Mouse (Mus musculus): Measurements from ENCODE around the gene Nppc.

Nppc gene

DNA sequence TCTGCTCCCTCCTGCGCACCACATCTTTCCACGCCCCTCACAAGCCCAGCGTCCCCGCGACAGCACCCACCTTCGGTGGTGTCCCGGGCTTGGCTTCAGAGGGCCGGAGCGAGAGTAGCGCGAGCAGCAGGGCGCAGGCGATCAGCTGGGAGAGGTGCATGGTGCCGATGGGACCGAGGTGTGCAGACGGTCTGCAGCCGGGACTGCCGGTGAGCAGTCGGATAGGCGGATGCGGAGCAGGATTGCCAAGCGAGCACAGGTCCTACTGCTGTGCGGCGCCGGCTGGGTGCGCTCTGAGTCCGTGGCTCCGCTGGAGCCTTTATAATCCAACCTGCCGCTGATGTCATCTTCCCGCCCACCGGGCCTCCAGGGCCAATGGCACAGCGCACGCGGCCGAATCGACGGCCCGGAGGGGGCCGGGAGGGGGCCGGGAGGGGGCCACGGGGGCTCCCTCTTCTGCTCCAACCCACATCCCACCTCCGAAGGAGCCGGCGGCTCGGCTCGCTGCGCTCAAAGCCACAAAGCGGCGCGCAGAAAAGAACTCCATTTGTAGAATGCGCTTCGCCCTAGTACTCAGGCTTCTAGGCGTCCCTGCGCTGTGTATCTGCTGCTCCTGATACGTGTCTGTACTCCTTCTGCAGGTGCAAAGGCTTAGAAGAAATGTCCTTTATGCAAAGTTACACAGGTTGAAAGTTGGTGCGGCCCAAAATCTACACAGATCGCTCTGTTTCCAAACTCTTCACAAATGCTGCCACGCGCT, at the start of gene Nppc:
TSS of gene Nppc (minus strand) at position 293 of the 760 bp plus-strand sequence.
- peak; percentile 47 to 65 for DNase-seq

- no peak for DNase-seq
Observed at GRCm38 (mm10) chr1:86719391-86719790, 49.0 kb upstream of the Nppc start.

DNA sequence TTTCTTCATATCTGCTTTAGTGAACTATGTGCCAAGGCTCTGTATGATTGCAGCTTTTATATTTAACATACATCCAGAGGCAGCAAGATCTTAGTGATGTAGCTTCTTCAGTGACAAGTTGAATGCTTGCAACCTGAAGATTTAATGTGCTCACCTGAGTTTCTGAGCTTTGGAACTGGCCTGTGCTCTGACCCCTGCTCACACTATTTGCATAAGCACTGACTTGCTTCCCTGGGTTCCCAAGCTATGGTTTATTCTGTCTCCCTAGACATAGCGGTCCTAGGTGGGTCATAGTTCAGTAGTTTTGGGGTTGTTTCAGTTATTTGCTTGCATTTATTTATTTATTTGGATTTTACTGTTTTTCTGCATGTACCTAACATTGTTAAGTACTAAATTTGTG, 47.8 kb upstream of the Nppc start:
- DNase-seq = no peak

DNA sequence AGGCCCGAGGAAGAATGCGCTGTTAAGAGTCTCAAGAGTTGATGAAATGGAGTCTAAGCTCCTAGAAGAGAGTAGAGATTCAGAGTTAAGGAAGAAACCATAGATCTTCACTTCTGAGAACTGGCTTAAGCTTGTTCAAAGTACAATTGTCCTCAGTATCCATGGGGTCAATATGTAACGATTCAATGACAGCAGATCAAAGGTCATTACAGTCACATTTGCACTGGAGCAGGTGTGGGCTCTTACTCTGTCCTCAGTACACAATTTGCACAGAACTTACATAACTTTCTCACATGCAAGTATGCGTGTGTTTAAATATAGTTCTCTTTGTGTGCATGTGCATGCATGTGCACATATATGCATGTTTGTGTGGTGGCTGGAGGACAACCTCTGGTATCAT, 42.7 kb upstream of the Nppc start:
- no peak for DNase-seq

DNA sequence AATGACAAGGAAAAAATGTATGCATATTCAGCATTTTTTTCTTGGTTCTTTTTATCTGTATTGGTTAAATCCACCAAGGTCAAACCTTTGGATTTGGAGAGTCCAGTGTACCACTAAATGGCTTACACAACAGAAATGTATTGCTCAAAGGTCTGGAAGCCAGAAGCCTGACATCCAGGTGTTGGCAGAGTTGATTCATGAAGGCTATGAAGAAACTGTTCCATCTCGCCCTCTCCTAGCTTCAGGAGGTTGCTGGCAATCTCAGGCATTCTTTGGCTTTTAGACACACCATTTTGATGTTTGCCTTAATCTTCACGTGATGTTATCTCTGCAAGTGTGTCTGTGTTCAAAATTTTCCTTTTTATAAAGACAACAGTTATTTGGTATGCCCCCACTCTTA, 41.7 kb upstream of the Nppc start:
- DNase-seq = no peak

DNA sequence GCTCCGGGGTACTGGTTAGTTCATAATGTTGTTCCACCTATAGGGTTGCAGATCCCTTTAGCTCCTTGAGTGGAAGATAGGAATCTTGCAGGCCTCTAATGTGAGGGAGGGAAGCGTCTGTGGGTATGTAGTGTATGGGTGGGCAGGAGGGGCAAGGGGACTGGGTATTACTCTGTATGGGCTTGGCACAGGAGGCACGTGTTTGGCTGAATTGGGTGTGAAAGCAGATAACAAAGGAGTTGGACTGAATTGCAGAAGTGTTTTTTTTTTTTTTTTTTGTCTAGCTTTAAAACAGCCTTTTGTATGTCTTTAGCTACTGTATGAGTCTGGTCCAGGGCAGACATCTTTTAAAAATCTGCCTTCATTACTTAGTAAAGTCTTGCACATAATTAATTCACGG, 39.2 kb upstream of the Nppc start:
- DNase-seq = no peak

DNA sequence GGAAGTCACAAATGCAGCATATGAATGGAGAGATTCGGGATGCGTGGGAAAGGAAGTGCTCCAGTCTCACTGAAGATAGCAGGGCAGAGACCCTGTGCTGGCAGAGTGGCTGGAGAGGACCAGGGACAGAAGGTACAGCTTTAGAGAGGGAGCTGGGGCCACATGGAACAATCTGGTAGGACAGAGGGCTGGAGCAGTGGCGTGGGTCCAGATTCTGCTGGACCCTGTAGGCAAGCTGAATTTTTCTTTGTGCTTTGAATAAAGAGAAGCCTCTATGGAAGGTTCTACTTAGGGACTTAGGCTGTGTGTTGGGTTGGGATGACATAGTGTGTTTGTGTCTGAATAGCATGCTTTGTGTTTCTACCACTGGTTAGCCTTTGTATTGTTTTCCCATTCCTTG, 35.1 kb upstream of the Nppc start:
- DNase-seq = no peak

GRCm38 (mm10) chr1:86703965-86704326, 33.6 kb upstream of the Nppc start:
- no peak for DNase-seq

GRCm38 (mm10) chr1:86703300-86703964, 33.1 kb upstream of the Nppc start, which contains the start of gene Dis3l2:
Gene Dis3l2, plus strand, starts transcription at chr1:86703808.
- peak; percentile 86 to 92 for DNase-seq

GRCm38 (mm10) chr1:86700367-86700766, 30.0 kb upstream of the Nppc start:
- DNase-seq = no peak

GRCm38 (mm10) chr1:86699346-86700136, 29.2 kb upstream of the Nppc start:
- no peak for DNase-seq

- no peak for DNase-seq
Observed at GRCm38 (mm10) chr1:86698721-86699120, 28.4 kb upstream of the Nppc start.

DNA sequence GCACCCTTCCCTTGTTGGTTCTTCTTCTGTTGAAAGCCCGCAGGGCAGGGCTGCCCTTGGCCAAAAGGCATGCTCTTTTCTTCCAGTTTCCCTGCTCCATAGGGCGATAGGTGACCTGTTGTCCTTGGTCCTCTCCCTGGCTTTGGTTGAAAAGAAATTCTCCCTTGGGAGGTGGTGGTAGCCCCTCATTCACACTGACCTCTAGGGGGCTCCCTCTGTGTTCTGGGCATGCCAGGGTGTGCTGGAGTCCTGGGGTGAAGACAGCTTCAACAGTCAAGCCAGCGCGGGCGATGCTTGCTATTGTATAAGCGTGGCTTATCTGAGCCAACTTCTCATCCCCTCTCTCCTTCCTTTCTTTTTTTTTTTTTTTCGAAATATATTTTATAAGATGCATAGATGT, 26.6 kb upstream of the Nppc start:
- no peak for DNase-seq

- no peak for DNase-seq
Observed at GRCm38 (mm10) chr1:86691027-86691426, 20.7 kb upstream of the Nppc start.

DNA sequence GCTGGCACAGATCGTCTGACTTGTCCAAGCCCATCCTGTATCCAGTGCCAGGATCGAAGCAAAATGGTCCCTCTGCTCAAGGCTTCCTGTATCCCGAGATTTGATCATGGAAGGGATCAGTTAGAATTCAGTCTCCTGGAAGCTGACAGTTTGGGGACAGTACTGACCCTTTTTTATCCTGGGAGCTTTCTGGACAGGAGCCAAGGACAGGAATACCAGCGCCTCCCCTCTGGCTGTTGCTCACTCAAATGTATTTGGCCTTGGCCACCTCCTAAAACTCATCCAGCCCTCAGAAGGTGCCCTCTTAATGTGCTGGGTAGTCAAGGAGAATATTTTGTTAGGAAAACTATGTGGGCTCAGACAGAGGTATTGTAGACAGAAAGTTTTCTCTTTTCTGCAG, 16.9 kb upstream of the Nppc start:
- no peak for DNase-seq

GRCm38 (mm10) chr1:86678667-86679066, 8.3 kb upstream of the Nppc start:
- no peak for DNase-seq

- DNase-seq = no peak
Observed at GRCm38 (mm10) chr1:86677624-86678023, 7.3 kb upstream of the Nppc start.

GRCm38 (mm10) chr1:86675126-86675525, 4.8 kb upstream of the Nppc start:
- no peak for DNase-seq

GRCm38 (mm10) chr1:86674385-86674784, 4.0 kb upstream of the Nppc start:
- DNase-seq = no peak

- DNase-seq = peak; percentile 68 to 70
Observed at GRCm38 (mm10) chr1:86669552-86670273, 658 bp downstream of the Nppc start.

DNA sequence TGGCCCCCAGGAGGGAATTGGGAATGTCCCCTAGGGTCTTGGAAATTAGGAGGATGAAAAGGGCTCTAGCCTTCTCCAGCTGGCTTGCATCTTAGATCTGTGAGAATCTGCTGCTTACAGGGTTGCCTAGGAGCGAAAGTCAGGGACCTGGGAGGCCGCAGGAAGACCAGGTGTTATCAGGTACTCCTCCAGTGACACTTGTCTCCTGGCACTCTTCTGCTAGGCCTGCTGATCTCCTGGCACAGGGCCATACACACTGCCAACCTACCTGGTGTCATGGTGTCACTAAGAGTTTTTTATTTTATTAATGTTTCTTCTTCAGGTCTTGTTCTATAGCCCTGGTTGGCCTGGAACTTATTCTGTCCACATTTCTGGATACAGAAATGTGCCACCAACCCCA, 5.3 kb downstream of the Nppc start:
- DNase-seq = peak in 1 of 2 experiments; percentile 8

- DNase-seq = no peak
Observed at GRCm38 (mm10) chr1:86657071-86657470, 13.3 kb downstream of the Nppc start.

- peak in 1 of 2 experiments; percentile 12 for DNase-seq
Observed at GRCm38 (mm10) chr1:86652675-86653074, 17.7 kb downstream of the Nppc start.

Data from cerebellum, adult 18-20 months (tissue).